Mouse (Mus musculus) frontal cortex, postnatal 14 days (tissue): ENCODE data around the gene Lor.

ENCODE experiments used
- DNase-seq, 2 experiments: peaks; one replicate each; pipeline ENCODE4 v3.0.0; 2022; ENCODE audit warnings: low spot score in 2 of 2

The Lor gene

GRCm38 (mm10) chr3:92083042-92083441, at the start of gene Lor:
Gene Lor (minus strand): TSS chr3:92083142.
- no peak for DNase-seq

- no peak for DNase-seq
Measured at GRCm38 (mm10) chr3:92123847-92124246, 40.9 kb upstream of the Lor start, which contains the start of gene Prr9. Gene Prr9 (minus strand): TSS chr3:92123947.

GRCm38 (mm10) chr3:92120902-92121301, 38.0 kb upstream of the Lor start:
- no peak for DNase-seq

DNA sequence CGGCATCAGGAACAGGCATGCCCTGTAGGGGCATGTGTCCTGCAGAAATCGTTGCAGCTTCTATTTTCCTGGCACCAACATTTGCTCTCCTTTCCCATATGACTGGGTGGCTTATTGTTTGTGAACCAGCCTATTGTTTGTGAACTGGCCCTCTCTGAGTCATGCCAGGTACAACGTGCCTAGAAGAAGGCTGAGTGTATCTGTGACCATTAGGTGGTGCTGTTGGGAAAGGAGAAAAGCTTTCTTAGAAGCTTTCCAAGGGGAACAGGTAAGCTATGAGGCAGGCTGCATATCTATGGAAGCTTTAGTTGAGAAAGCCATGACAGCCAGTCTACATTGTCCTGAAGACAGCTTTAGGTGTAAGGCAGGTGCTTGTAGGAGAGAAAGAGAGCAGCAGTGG, 35.0 kb upstream of the Lor start:
- no peak for DNase-seq

GRCm38 (mm10) chr3:92111526-92111925, 28.6 kb upstream of the Lor start:
- DNase-seq: no peak

DNA sequence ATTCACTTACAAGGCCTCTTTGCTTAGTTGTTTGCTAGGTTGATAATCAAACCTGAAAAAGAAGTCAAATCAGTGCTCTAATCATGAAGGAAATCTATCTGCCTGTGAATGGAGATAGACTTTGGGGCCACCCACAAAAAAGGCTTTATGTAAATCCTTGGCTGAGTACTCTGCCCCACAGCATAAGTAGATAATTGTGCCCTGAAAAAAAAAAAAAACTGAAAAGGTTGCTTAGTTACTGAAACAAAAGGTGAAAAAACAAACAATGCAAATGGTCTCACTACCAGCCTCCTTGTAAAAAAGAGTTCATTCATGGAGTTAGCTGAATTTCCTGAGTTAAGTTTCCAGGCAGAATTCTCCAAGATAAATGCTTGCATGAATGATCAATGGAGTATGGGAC, 27.8 kb upstream of the Lor start:
- DNase-seq: no peak

- DNase-seq: peak in 1 of 2 experiments; percentile 8
Measured at GRCm38 (mm10) chr3:92106582-92106981, 23.6 kb upstream of the Lor start.

DNA sequence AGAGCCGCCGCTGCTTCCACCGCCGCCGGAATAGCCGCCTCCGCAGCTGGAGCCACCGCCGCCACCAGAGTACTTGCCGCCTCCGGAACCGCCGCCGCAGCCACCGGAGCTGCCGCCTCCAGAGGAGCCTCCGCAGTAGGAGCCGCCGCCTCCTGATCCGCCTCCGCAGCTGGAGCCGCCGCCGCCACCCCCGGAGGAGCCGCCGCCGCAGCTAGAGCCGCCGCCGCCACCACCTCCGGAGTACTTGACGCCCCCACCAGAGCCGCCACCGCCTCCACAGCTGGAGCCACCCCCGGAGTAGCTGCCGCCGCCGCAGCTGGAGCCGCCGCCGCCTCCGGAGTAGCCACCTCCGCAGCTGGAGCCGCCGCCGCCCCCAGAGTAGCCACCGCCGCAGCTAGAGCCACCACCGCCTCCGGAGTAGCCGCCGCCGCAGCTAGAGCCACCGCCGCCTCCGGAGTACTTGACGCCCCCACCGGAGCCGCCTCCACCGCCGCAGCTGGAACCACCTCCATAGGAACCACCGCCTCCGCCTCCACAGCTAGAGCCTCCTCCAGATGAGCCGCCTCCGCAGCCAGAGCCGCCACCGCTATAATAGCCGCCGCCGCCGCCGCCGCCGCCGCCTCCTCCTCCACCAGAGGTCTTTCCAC, 1.5 kb downstream of the Lor start:
- DNase-seq: peak; percentile 20 to 40

- peak; percentile 48 for DNase-seq
Measured at GRCm38 (mm10) chr3:92080462-92081284, 2.3 kb downstream of the Lor start.

DNA sequence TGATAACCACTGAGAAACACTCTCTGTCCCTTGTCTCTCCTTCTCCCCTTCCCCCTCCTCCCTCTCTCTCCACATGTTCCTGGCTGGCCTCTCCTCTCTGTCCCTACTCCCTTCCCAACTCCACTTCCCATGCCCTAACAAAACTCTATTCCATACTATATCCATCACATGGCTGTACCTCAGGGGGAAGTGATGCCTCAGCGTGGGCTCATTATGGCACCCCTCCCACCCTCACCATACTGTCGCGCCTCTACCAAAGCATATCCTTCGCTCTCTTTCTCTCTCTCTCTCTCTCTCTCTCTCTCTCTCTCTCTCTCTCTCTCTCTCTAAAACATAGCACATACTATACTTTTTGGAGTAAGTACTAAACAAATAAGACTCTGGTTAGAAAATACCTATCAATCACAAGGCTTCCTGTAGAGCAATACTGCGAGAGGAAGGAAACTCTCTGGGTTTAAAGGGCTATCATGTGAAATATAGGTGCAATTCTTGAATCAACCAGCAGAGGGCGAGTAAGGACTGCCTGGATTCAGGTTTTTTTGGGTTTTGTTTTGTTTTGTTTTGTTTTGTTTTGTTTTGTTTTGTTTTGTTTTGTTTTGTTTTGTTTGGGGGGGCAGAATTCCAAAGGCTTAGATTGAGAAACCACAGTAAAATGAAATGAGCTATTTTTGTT, 32.4 kb downstream of the Lor start:
- no peak for DNase-seq

GRCm38 (mm10) chr3:92033892-92034291, 49.0 kb downstream of the Lor start:
- no peak for DNase-seq

- DNase-seq: no peak
Measured at GRCm38 (mm10) chr3:92033203-92033602, 49.7 kb downstream of the Lor start.
